Mouse (Mus musculus) ES-E14 (cell line): ENCODE results near the gene Alk. TPM values are rescaled to one million over a fixed set of nuclear protein-coding genes. Genes with fewer than 3 reads are reported as not detected.

Experiments
- DNase-seq: peaks from one replicate; pipeline ENCODE4 v3.0.0-alpha.2; 2013; ENCODE audit warnings: low read depth, low spot score
- H3K27ac ChIP-seq: 2 replicates; pipeline ENCODE4 v1.5.1; 2012; ENCODE audit warnings: low read depth, mild to moderate bottlenecking, low read length, moderate library complexity, mixed read lengths; ENCODE audit not compliant: poor library complexity, insufficient read depth, severe bottlenecking
- H3K36me3 ChIP-seq: 2 replicates; pipeline ENCODE4 v1.6.1; 2012; ENCODE audit warnings: mild to moderate bottlenecking, low read length, moderate library complexity, mixed read lengths; ENCODE audit not compliant: control insufficient read depth, poor library complexity, insufficient read depth, severe bottlenecking
- H3K4me1 ChIP-seq, 2 experiments: fragments of 150-350 bp in 1 of 2; sonication (generic) in 1 of 2; 2 replicates each; pipeline ENCODE4 v1.6.1; 2012; ENCODE audit warnings: low read length in 2 of 2, mild to moderate bottlenecking in 1 of 2, mixed read lengths in 1 of 2; ENCODE audit not compliant: control insufficient read depth in 2 of 2, insufficient read depth in 2 of 2, poor library complexity in 1 of 2
- H3K4me3 ChIP-seq, 2 experiments: fragments of 150-350 bp in 1 of 2; sonication (generic) in 1 of 2; 2 replicates each; pipeline ENCODE4 v1.5.1; 2012; ENCODE audit warnings: low read length in 2 of 2, low read depth in 1 of 2, mild to moderate bottlenecking in 1 of 2, mixed read lengths in 1 of 2; ENCODE audit not compliant: insufficient read depth in 1 of 2, poor library complexity in 1 of 2, severe bottlenecking in 1 of 2
- H3K9ac ChIP-seq: 2 replicates; pipeline ENCODE4 v1.6.1; 2012; ENCODE audit warnings: low read depth, mild to moderate bottlenecking, low read length, mixed read lengths; ENCODE audit not compliant: poor library complexity, insufficient read depth, severe bottlenecking
- H3K9me3 ChIP-seq: fragments of 150-350 bp; sonication (generic); 2 replicates; pipeline ENCODE4 v1.6.1; 2012; ENCODE audit warnings: low read depth, mild to moderate bottlenecking, low read length; ENCODE audit not compliant: control insufficient read depth, insufficient read depth
- CHD2 ChIP-seq: IDR thresholded peaks from 2 replicates; pipeline ENCODE4 v1.6.1; 2014; ENCODE audit warnings: mild to moderate bottlenecking, low read depth, low read length, inconsistent platforms
- HCFC1 ChIP-seq: IDR thresholded peaks from 2 replicates; pipeline ENCODE4 v1.6.1; 2012; ENCODE audit warnings: low read length, inconsistent platforms, borderline replicate concordance; ENCODE audit not compliant: insufficient read depth
- MAFK ChIP-seq: IDR thresholded peaks from 2 replicates; pipeline ENCODE4 v1.6.1; 2014; ENCODE audit warnings: mild to moderate bottlenecking, low read depth, low read length, inconsistent platforms; ENCODE audit not compliant: insufficient read depth
- ZC3H11A ChIP-seq: IDR thresholded peaks from 2 replicates; pipeline ENCODE4 v1.6.1; 2012; ENCODE audit warnings: low read depth, mild to moderate bottlenecking, inconsistent platforms, low read length, borderline replicate concordance
- ZNF384 ChIP-seq: IDR thresholded peaks from 2 replicates; pipeline ENCODE4 v1.6.1; 2012; ENCODE audit warnings: low read depth, low read length, inconsistent platforms
- in situ Hi-C, 2 experiments: fragments of 600-800 bp; cut with MboI; formaldehyde crosslinking; loops; one replicate each; pipeline ENCODE4 v1.15.1; 2025; ENCODE audit warnings: low sequenced_read_pairs in 2 of 2, inconsistent platforms in 1 of 2; ENCODE audit not compliant: unreplicated experiment in 2 of 2
- total RNA-seq: library from RNA; depleted of rRNA; stranded (reverse); fragments of 300-350 nt; gene quantifications from 2 replicates; pipeline ENCODE4 v1.2.3, GENCODE M21; 2012

Alk gene
- total RNA-seq, 1 experiment, result 0.58 TPM

DNA sequence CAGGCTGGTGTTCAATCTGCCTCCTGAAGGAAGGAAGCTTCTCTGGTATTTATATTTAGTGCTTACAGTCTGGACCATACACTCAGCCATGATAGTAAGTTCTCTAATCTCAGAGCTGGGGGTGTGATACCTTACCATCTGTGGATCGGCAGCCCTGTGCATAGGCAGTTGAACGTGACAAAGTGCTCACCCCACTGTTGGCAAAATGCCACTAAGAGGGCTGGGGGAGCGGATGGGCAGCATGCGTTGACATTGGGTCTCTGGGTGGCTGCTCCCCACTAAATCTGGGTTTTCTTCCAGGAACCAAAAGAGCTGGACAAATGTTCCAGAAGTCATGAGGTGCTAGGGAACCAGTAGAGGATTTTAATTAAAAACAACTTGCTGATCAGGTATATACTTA, 78.1 kb downstream of the Alk start:
- Histone ChIP-seq H3K36me3 (no peaks in the 10 kb centered on the region), H3K9ac (no peak overlapping the region), H3K4me1 (peaks cover 0 to 3% of the 10 kb centered on the region in 2 experiments; a peak in 2 of 4 replicates), H3K27ac (no peak overlapping the region), H3K4me3 (no peak overlapping the region), H3K9me3 (no peaks in the 10 kb centered on the region)
- in situ Hi-C loops, result no loop called here
- no peak for TF ChIP-seq CHD2
- TF ChIP-seq MAFK, result no peak
- no peak for TF ChIP-seq ZNF384
- TF ChIP-seq ZC3H11A, result no peak
- TF ChIP-seq HCFC1, result no peak
- no peak for DNase-seq

GRCm38 (mm10) chr17:72524839-72525238, 79.6 kb downstream of the Alk start:
- no peak overlapping the region for H3K27ac ChIP-seq
- H3K36me3 ChIP-seq, result no peaks in the 10 kb centered on the region
- peaks cover 0 to 3% of the 10 kb centered on the region in 2 experiments; a peak in 2 of 4 replicates for H3K4me1 ChIP-seq
- DNase-seq, result no peak
- H3K9me3 ChIP-seq, result no peaks in the 10 kb centered on the region
- TF ChIP-seq ZNF384, result no peak
- in situ Hi-C loops, result no loop called here
- H3K4me3 ChIP-seq, result no peak overlapping the region
- H3K9ac ChIP-seq, result no peak overlapping the region

DNA sequence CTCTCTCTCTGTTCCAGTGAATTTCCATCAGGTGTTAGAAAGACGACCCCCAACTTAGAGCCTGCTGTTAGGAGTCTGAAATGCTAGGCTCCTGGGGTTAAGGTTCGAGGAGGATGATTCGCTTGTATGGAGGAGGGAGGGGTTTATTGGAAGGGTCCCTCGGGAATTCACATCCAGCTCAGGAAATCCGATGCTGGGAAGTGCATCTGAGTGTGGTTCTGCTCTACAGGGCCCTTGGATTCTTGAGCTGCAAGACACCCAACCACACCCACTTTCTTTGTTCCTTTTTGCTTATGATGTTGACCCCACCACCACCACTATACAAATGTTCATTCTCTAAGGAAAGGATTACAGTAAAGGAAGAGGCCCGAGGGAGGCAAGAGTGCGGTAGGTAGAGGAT, 81.4 kb downstream of the Alk start:
- Histone ChIP-seq H3K9me3 (no peaks in the 10 kb centered on the region), H3K4me1 (peaks cover 0 to 3% of the 10 kb centered on the region in 2 experiments; a peak in 2 of 4 replicates), H3K36me3 (no peaks in the 10 kb centered on the region), H3K27ac (no peak overlapping the region), H3K4me3 (peak overlapping the region in 1 of 2 experiments; percentile 27; a peak in 1 of 4 replicates), H3K9ac (no peak overlapping the region)
- no peak for DNase-seq
- TF ChIP-seq HCFC1, result no peak
- TF ChIP-seq ZNF384, result no peak
- no peak for TF ChIP-seq ZC3H11A
- TF ChIP-seq CHD2, result no peak
- TF ChIP-seq MAFK, result no peak
- in situ Hi-C loops, result no loop called here

- Histone ChIP-seq H3K4me3 (peak overlapping the region in 1 of 2 experiments; percentile 27; a peak in 1 of 4 replicates), H3K9ac (no peak overlapping the region), H3K9me3 (no peaks in the 10 kb centered on the region), H3K4me1 (peaks cover 0 to 3% of the 10 kb centered on the region in 2 experiments; a peak in 2 of 4 replicates), H3K27ac (no peak overlapping the region), H3K36me3 (no peaks in the 10 kb centered on the region)
- no peak for TF ChIP-seq MAFK
- TF ChIP-seq ZC3H11A, result peak; percentile 69; the same call in 1 of the 2 replicates
- in situ Hi-C loops, result no loop called here
- peak; percentile 62 for DNase-seq
These were observed 82.0 kb downstream of the Alk start for GRCm38 (mm10) chr17:72522381-72522780.

DNA sequence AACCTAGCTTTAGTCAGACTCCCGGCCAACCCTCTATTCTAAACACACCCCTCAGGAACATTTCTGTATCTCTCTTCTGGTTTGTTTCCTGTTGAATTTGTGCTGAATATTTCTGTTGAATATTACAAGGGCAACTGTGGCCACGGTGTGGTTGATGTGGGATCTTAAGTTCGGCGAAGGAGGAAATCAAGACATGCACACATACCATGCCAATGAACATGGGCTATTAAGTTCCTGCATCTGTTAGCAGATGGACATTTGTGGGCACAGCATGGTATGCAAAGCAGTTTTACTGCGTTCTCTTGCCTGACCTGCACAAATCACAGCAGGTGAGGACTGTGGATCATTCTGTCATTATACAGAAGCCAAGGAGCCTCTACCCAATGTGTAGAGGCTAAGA, 83.1 kb downstream of the Alk start:
- H3K36me3 ChIP-seq, result no peaks in the 10 kb centered on the region
- H3K4me3 ChIP-seq, result no peak overlapping the region
- no peak for TF ChIP-seq MAFK
- TF ChIP-seq ZC3H11A, result no peak
- no peak for TF ChIP-seq HCFC1
- no peak for TF ChIP-seq ZNF384
- TF ChIP-seq CHD2, result no peak
- H3K9ac ChIP-seq, result no peak overlapping the region
- in situ Hi-C loops, result no loop called here
- H3K9me3 ChIP-seq, result no peaks in the 10 kb centered on the region
- no peak overlapping the region for H3K27ac ChIP-seq
- peaks cover 0 to 3% of the 10 kb centered on the region in 2 experiments; a peak in 2 of 4 replicates for H3K4me1 ChIP-seq
- DNase-seq, result no peak
